Mouse (Mus musculus): ENCODE data around the gene Eif2s1. TPM values are rescaled to one million over a fixed set of nuclear protein-coding genes. Genes with fewer than 3 reads are reported as not detected.

The Eif2s1 gene
- polyA plus RNA-seq (2014; fragmentation: Illumina TruSeq; extraction: RNeasy Lipid Tissue Mini Kit (QIAGEN cat#74804); ENCODE audit: low read depth, low replicate concordance) = 149 TPM

DNA sequence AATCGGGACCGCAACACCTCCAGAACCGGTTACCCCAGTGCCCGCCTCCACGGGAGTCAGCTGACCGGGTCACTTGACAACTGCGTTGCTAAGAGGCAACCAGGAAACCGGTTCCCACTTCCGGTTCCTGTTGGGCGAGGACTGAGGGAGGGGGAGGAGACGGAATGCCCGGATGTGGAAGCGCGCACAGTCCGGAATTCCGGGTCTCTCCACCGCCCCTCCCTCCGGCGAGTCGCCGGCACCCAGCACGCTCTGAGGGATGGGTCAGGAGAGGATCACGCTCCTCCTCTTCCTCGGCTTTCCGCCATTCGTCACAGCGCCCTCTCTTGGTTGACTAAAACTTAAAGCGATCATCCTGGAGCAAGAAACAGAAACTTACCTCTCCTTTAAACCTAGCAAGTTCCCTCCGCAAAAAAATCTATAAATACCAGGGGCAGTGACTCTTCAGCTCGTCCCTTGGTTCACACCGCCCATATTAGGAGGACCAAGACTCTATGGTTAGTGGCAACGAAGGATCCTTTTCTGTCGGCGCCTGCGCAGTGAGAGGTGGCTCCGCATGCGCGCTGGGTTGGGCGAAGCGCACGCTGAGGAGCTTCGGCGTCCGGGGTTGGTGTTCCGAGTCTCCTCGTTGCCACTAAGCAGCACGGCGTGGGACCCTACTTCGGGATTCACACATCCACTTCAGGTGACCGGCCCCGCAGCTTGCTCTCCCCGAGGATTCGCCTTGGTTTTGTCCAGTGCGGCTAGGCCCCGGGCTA is at the start of gene Eif2s1, which contains the start of gene Atp6v1d:
Eif2s1 (plus strand) TSS at position 324 of the 758 bp plus-strand sequence.
Atp6v1d (minus strand) TSS at position 143 of the 758 bp plus-strand sequence.

DNA sequence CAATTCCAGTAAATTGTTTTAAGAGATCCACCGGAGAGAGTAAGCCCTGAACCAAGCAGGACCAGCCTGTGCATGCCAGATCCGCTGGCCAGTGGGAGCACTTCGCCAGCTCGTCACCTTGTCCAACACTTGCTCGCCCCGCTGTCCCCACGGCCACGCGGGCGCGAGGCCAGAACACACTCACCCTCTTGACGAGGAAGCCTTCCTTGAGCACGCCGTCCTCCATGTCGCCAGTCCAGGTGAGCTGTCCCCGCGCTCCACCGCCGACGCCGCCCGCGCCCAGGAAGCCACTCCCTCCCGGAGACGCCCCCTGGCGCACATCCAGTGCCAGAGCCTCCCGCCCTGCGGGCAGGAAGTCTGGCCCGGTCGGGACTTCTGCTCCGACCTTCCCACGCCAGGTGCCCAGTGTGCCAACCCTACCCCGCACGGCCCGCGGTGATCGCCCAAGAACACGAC is 45.1 kb downstream of the Eif2s1 start, which contains the start of gene Plek2:
Plek2 (minus strand) TSS at position 258 of the 456 bp plus-strand sequence.

Other genes with a start within 250 kb of the Eif2s1 start
- not detected for gene Fam71d, start 170.3 kb upstream of the Eif2s1 start, polyA plus RNA-seq (2014; fragmentation: Illumina TruSeq; extraction: RNeasy Lipid Tissue Mini Kit (QIAGEN cat#74804); ENCODE audit: low read depth, low replicate concordance)
- gene Mpp5, start 112.9 kb upstream of the Eif2s1 start, polyA plus RNA-seq (2014; fragmentation: Illumina TruSeq; extraction: RNeasy Lipid Tissue Mini Kit (QIAGEN cat#74804); ENCODE audit: low read depth, low replicate concordance) = 99.7 TPM
- 134 TPM for gene Atp6v1d, start 181 bp upstream of the Eif2s1 start, polyA plus RNA-seq (2014; fragmentation: Illumina TruSeq; extraction: RNeasy Lipid Tissue Mini Kit (QIAGEN cat#74804); ENCODE audit: low read depth, low replicate concordance)
- not detected for gene Plek2, start 45.1 kb downstream of the Eif2s1 start, polyA plus RNA-seq (2014; fragmentation: Illumina TruSeq; extraction: RNeasy Lipid Tissue Mini Kit (QIAGEN cat#74804); ENCODE audit: low read depth, low replicate concordance)
- gene Tmem229b, start 145.8 kb downstream of the Eif2s1 start, polyA plus RNA-seq (2014; fragmentation: Illumina TruSeq; extraction: RNeasy Lipid Tissue Mini Kit (QIAGEN cat#74804); ENCODE audit: low read depth, low replicate concordance) = 2.2 TPM
- gene Plekhh1, start 167.3 kb downstream of the Eif2s1 start, polyA plus RNA-seq (2014; fragmentation: Illumina TruSeq; extraction: RNeasy Lipid Tissue Mini Kit (QIAGEN cat#74804); ENCODE audit: low read depth, low replicate concordance) = 3.1 TPM
- gene Pigh, start 227.8 kb downstream of the Eif2s1 start, polyA plus RNA-seq (2014; fragmentation: Illumina TruSeq; extraction: RNeasy Lipid Tissue Mini Kit (QIAGEN cat#74804); ENCODE audit: low read depth, low replicate concordance) = 28.5 TPM